Mouse (Mus musculus): Measurements from ENCODE around the gene Castor2. TPM values are rescaled to one million over a fixed set of nuclear protein-coding genes. Genes with fewer than 3 reads are reported as not detected.

Gene Castor2
- total and polyA plus RNA-seq, 3 experiments: 0.35 to 3.9 (median 1.3) TPM

DNA sequence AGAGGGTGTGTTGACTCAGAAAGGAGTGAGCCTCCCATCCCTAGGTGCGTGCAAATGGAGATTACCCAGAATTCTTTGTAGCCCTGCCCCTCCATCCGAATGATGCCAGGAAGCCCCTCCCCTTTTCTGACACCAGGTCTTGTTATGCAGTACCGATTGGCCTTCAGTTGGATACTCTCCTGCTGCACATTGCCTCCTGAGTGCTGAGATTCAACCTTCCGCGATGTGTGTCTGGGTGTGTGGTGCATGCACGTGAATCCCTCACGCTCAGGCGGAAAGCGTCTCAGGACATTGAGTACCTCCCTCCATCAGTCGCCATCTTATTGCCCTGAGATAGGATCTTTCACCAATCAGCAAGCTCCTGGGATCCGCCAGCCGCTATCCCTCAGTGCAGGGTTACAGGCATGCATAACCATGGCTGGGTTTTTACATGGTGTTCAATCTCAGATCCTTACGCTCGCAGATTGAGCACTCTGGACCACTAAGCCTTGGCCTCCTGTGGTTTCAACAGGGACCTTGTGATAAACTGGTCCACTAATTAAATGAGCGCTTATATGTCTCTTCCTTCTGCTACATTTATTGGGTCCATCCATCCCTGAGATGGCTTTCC, 19.4 kb downstream of the Castor2 start:
- H3K36me3 ChIP-seq (replicated peaks in 1 of 2; ENCODE audit: control insufficient read depth in 1 of 2, insufficient read depth in 1 of 2, low read length in 1 of 2): peaks cover 0 to 13% of the 10 kb centered on the region in 2 experiments
- H3K79me2 ChIP-seq (replicated peaks; ENCODE audit: control insufficient read depth, extremely low read depth, insufficient read depth, poor library complexity, severe bottlenecking): no peaks in the 10 kb centered on the region
- H3K9me3 ChIP-seq (replicated peaks; ENCODE audit: low read length): no peaks in the 10 kb centered on the region
- TF ChIP-seq GABPA (IDR thresholded peaks at IDR 0.05; ENCODE audit: insufficient replicate concordance, low read depth, low read length) (no peak), TCF12 (IDR thresholded peaks at IDR 0.05; ENCODE audit: low read depth, low read length) (no peak), MEF2A (IDR thresholded peaks at IDR 0.05; ENCODE audit: borderline replicate concordance, low read depth, low read length) (no peak), BHLHE40 (IDR thresholded peaks at IDR 0.05; ENCODE audit: low read depth, low read length) (no peak), RCOR1 (conservative IDR thresholded peaks at IDR 0.05; ENCODE audit: low read depth, low read length) (no peak), POLR2AphosphoS2 (IDR thresholded peaks at IDR 0.05; ENCODE audit: low read depth, low read length) (no peak), KAT2A (IDR thresholded peaks at IDR 0.05; ENCODE audit: insufficient replicate concordance, low read length) (no peak), MXI1 (IDR thresholded peaks at IDR 0.05; ENCODE audit: low read depth, low read length) (no peak), CHD2 (IDR thresholded peaks at IDR 0.05; ENCODE audit: low read length) (no peak)
- no peaks in the 10 kb centered on the region for H3K27me3 ChIP-seq (replicated peaks)
- no peak overlapping the region for H3K27ac ChIP-seq (ENCODE audit: insufficient read depth, low read depth)
- no peak overlapping the region for H3K4me2 ChIP-seq (ENCODE audit: insufficient read depth, low read depth, poor library complexity, severe bottlenecking)
- H3K4me3 ChIP-seq (replicated peaks in 1 of 3; ENCODE audit: low read depth in 2 of 3, low read length in 2 of 3, poor library complexity in 1 of 3): no peak overlapping the region
- H3K9ac ChIP-seq (ENCODE audit: insufficient read depth, low read depth): no peak overlapping the region
- in situ Hi-C loops (cut with MboI; ENCODE audit: low pct_ligation_motif_present, low pct_unique_long_range_greater_than_20kb, low sequenced_read_pairs) (no loop called here), dilution Hi-C loops (cut with MboI; ENCODE audit: extremely low pct_ligation_motif_present, extremely low pct_unique_long_range_greater_than_20kb, low sequenced_read_pairs) (no loop called here)
- H3K4me1 ChIP-seq (ENCODE audit: control insufficient read depth in 1 of 2, insufficient read depth in 2 of 2): peaks cover 14 to 65% of the 10 kb centered on the region in 2 experiments
- no peak for DNase-seq (ENCODE audit: extremely low read depth)

- Histone ChIP-seq H3K36me3 (replicated peaks in 1 of 2; ENCODE audit: control insufficient read depth in 1 of 2, insufficient read depth in 1 of 2, low read length in 1 of 2) (peaks cover 0 to 13% of the 10 kb centered on the region in 2 experiments), H3K27ac (ENCODE audit: insufficient read depth, low read depth) (no peak overlapping the region), H3K4me1 (ENCODE audit: control insufficient read depth in 1 of 2, insufficient read depth in 2 of 2) (peaks cover 14 to 72% of the 10 kb centered on the region in 2 experiments), H3K9me3 (replicated peaks; ENCODE audit: low read length) (no peaks in the 10 kb centered on the region), H3K9ac (ENCODE audit: insufficient read depth, low read depth) (no peak overlapping the region), H3K79me2 (replicated peaks; ENCODE audit: control insufficient read depth, extremely low read depth, insufficient read depth, poor library complexity, severe bottlenecking) (no peaks in the 10 kb centered on the region), H3K4me3 (replicated peaks in 1 of 3; ENCODE audit: low read depth in 2 of 3, low read length in 2 of 3, poor library complexity in 1 of 3) (no peak overlapping the region), H3K27me3 (replicated peaks) (no peaks in the 10 kb centered on the region), H3K4me2 (ENCODE audit: insufficient read depth, low read depth, poor library complexity, severe bottlenecking) (no peak overlapping the region)
- TF ChIP-seq ZMIZ1 (IDR thresholded peaks at IDR 0.05; ENCODE audit: low read depth, low read length): no peak
- no peak for TF ChIP-seq TCF12 (IDR thresholded peaks at IDR 0.05; ENCODE audit: low read depth, low read length)
- TF ChIP-seq MEF2A (IDR thresholded peaks at IDR 0.05; ENCODE audit: borderline replicate concordance, low read depth, low read length): no peak
- no peak for TF ChIP-seq JUND (conservative IDR thresholded peaks at IDR 0.05; ENCODE audit: low read depth, low read length)
- TF ChIP-seq CTCF (conservative IDR thresholded peaks at IDR 0.05 in 1 of 2, IDR thresholded peaks at IDR 0.05 in 1 of 2; ENCODE audit: low read depth in 2 of 2, low read length in 2 of 2): no peak
- no peak for TF ChIP-seq MYC (IDR thresholded peaks at IDR 0.05; ENCODE audit: low read depth, low read length)
- no peak for TF ChIP-seq GABPA (IDR thresholded peaks at IDR 0.05; ENCODE audit: insufficient replicate concordance, low read depth, low read length)
- no peak for TF ChIP-seq USF2 (conservative IDR thresholded peaks at IDR 0.05; ENCODE audit: low read depth, low read length)
- no peak for TF ChIP-seq MAX (IDR thresholded peaks at IDR 0.05; ENCODE audit: low read length)
- no peak for TF ChIP-seq EP300 (IDR thresholded peaks at IDR 0.05; ENCODE audit: low read length)
- TF ChIP-seq POLR2A (IDR thresholded peaks at IDR 0.05; ENCODE audit: low read depth, low read length): no peak
- no peak for TF ChIP-seq ZNF384 (IDR thresholded peaks at IDR 0.05; ENCODE audit: low read depth, low read length)
- in situ Hi-C loops (cut with MboI; ENCODE audit: low pct_ligation_motif_present, low pct_unique_long_range_greater_than_20kb, low sequenced_read_pairs) (no loop called here), dilution Hi-C loops (cut with MboI; ENCODE audit: extremely low pct_ligation_motif_present, extremely low pct_unique_long_range_greater_than_20kb, low sequenced_read_pairs) (no loop called here)
- DNase-seq (ENCODE audit: extremely low read depth): no peak
These were observed 20.1 kb downstream of the Castor2 start for GRCm38 (mm10) chr5:134119481-134120120.
